Mouse (Mus musculus) hindbrain, embryonic 10.5 days (tissue): ENCODE measurements around the gene Klhdc10. TPM values are rescaled to one million over a fixed set of nuclear protein-coding genes. Genes with fewer than 3 reads are reported as not detected.
"Not testable (repeated sequence)": the region's sequence is repeated elsewhere in the genome, so short reads cannot be mapped to it uniquely, and the experiment has no call there.

ENCODE experiments used
- DNase-seq: peaks from one replicate; pipeline ENCODE4 v3.0.0-alpha.2; 2017; ENCODE audit warnings: low spot score
- H3K27ac ChIP-seq: fragments of 300-500 bp; sonication (generic); 2 replicates; pipeline ENCODE4 v1.5.1; 2016; ENCODE audit warnings: mild to moderate bottlenecking, moderate library complexity
- H3K27me3 ChIP-seq: fragments of 300-500 bp; sonication (generic); 2 replicates; pipeline ENCODE4 v1.6.1; 2016; ENCODE audit warnings: mild to moderate bottlenecking; ENCODE audit not compliant: poor library complexity, insufficient read depth, severe bottlenecking
- H3K36me3 ChIP-seq: fragments of 300-500 bp; sonication (generic); 2 replicates; pipeline ENCODE4 v1.6.1; 2016; ENCODE audit warnings: mild to moderate bottlenecking, moderate library complexity
- H3K4me1 ChIP-seq: fragments of 300-500 bp; sonication (generic); replicated peaks from 2 replicates; pipeline ENCODE4 v1.6.1; 2016; ENCODE audit warnings: mild to moderate bottlenecking
- H3K4me3 ChIP-seq: fragments of 300-500 bp; sonication (generic); 2 replicates; pipeline ENCODE4 v1.5.1; 2016; ENCODE audit warnings: mild to moderate bottlenecking, moderate library complexity
- H3K9me3 ChIP-seq: fragments of 300-500 bp; sonication (generic); 2 replicates; pipeline ENCODE4 v1.6.1; 2016; ENCODE audit warnings: mild to moderate bottlenecking, moderate library complexity
- WGBS: fragments of 180-500 bp; shearing (Covaris S2); methylation state at CpG from one replicate; pipeline ENCODE4 v1.1.7; 2016; 5-methylcytosine and 5-hydroxymethylcytosine counted together
- polyA plus RNA-seq: library from polyadenylated mRNA; unstranded; fragments of >200 nt; fragmentation: Nextera tagmentation; extraction: Ambion mirVana; gene quantifications from 2 replicates; pipeline ENCODE4 v1.2.1, GENCODE M21; 2016

Gene Klhdc10
- polyA plus RNA-seq, 1 experiment from 2014 or later = 29.2 TPM

- no peaks in the 10 kb centered on the region for H3K9me3 ChIP-seq
- H3K27ac ChIP-seq = no peak overlapping the region
- no peaks in the 10 kb centered on the region for H3K27me3 ChIP-seq
- no peak for DNase-seq
- H3K36me3 ChIP-seq = peaks cover 97% of the 10 kb centered on the region
- WGBS = 86% methylated on average over 16 of the region's 16 CpGs
- no peaks in the 10 kb centered on the region for H3K4me1 ChIP-seq
- no peak overlapping the region for H3K4me3 ChIP-seq
Observed at GRCm38 (mm10) chr6:30374731-30375510, 26.7 kb upstream of the Klhdc10 start.

DNA sequence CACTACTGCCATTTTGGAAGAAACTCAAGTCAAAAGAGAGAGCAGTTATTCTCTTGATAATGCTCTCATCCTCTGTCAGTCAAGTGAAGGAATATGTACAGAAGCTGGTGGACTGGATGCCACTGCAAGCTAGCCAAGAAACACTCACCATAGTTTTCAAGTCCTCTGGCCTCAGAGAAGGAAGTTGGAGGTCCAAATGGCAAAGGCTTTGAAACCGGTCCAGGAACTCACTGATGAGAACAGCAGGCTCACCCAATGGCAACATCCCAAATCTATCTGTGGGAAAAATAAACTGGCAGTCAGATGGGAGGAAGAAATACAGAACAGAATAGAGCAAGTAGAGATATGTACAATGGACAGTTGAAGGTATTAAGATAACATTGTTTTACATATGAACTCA is 25.9 kb upstream of the Klhdc10 start:
- Histone ChIP-seq H3K9me3 (no peaks in the 10 kb centered on the region), H3K4me1 (no peaks in the 10 kb centered on the region), H3K4me3 (no peak overlapping the region), H3K27ac (no peak overlapping the region), H3K27me3 (no peaks in the 10 kb centered on the region), H3K36me3 (peaks cover 97% of the 10 kb centered on the region)
- DNase-seq = no peak
- WGBS = 94% methylated on average over 1 of the region's 1 CpGs

- H3K27me3 ChIP-seq = no peaks in the 10 kb centered on the region
- DNase-seq = peak; percentile 23
- 75% methylated on average over 3 of the region's 3 CpGs for WGBS
Observed at GRCm38 (mm10) chr6:30381116-30381515, 20.6 kb upstream of the Klhdc10 start.

DNA sequence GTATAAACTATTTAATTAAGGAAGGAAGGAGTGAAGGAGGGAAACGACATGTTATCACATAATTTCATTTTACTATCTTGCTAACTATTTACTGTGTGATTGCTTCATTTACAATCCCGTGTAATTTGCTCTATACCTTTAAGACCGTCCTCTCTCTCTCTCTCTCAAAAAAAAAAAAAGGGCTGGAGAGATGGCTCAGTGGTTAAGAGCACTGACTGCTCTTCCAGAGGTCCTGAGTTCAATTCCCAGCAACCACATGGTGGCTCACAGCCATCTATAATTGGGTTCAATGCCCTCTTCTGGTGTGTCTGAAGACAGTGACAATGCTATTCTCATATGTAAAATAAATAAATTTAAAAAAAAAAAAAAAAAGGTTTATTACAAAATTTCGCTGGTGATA is 11.4 kb upstream of the Klhdc10 start:
- H3K27me3 ChIP-seq, DNase-seq, H3K4me1 ChIP-seq, H3K9me3 ChIP-seq: not testable (repeated sequence)
- Histone ChIP-seq H3K4me3 (peak overlapping the region; percentile 69), H3K36me3 (peaks cover 24% of the 10 kb centered on the region), H3K27ac (peak overlapping the region; percentile 89)
- 30% methylated on average over 4 of the region's 4 CpGs for WGBS

More at GRCm38 (mm10) chr6:30381116-30381515, 20.6 kb upstream of the Klhdc10 start:
- no peaks in the 10 kb centered on the region for H3K4me1 ChIP-seq
- H3K27ac ChIP-seq = no peak overlapping the region
- no peak overlapping the region for H3K4me3 ChIP-seq
- no peaks in the 10 kb centered on the region for H3K9me3 ChIP-seq
- H3K36me3 ChIP-seq = peaks cover 94% of the 10 kb centered on the region

GRCm38 (mm10) chr6:30390714-30391697 is 10.7 kb upstream of the Klhdc10 start, which contains the start of gene Zc3hc1:
Gene Zc3hc1 (minus strand): TSS chr6:30391028.
- 19% methylated on average over 33 of the region's 33 CpGs for WGBS
- 0 out of 2 replicates have a peak, but pooled peaks cover 5% of the 10 kb centered on the region for H3K4me1 ChIP-seq
- peak; percentile 79 for DNase-seq
- no peaks in the 10 kb centered on the region for H3K9me3 ChIP-seq
- H3K36me3 ChIP-seq = peaks cover 17% of the 10 kb centered on the region
- H3K4me3 ChIP-seq = peak within 1 kb of the TSS; percentile 69
- H3K27me3 ChIP-seq = no peaks in the 10 kb centered on the region
- H3K27ac ChIP-seq = peak within 1 kb of the TSS; percentile 89

DNA sequence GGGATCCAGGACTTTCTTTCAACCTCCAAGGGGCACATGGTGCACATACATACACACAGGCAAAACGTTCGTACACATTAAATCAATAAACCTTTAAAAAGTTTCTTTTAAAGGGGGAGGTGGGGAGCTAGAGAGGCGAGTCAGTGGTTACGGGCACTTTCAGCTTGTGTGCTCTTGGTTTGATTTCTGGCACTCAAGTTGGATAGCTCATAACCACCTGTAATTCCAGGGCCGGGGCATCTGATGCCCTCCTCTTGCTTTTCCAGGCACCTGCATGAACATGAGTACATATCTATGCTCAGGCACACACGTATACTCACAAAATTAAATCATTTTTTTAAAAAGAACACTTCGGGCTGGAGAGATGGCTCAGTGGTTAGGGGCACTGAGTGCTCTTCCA is 9.7 kb upstream of the Klhdc10 start:
- Histone ChIP-seq H3K4me3 (no peak overlapping the region), H3K4me1 (0 out of 2 replicates have a peak, but pooled peaks cover 5% of the 10 kb centered on the region), H3K9me3 (no peaks in the 10 kb centered on the region), H3K27me3 (no peaks in the 10 kb centered on the region), H3K27ac (no peak overlapping the region), H3K36me3 (0 out of 2 replicates have a peak, but pooled peaks cover 7% of the 10 kb centered on the region)
- no peak for DNase-seq
- 87% methylated on average over 7 of the region's 7 CpGs for WGBS

DNA sequence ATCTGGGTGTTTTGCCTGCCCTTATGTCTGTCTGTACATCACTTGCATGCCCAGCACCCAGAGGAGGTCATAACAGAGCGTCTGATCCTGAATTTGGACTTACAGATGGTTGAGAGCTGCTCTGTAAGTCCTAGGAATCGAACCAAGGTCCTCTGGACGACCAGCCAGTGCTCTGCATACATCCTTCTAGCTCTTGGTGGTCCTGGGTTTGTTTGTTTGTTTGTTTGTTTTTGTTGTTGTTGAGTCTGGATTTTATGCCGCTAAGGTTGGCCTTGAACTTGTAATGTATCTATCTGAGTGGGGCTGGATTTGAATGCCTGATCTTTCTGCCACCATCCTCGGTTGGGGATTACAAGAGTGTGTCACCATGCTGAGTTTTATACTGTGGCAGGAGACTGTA is 1.5 kb upstream of the Klhdc10 start:
- Histone ChIP-seq H3K27me3 (no peaks in the 10 kb centered on the region), H3K9me3 (no peaks in the 10 kb centered on the region), H3K27ac (peak overlapping the region; percentile 94), H3K4me1 (peaks cover 27% of the 10 kb centered on the region), H3K36me3 (no peaks in the 10 kb centered on the region), H3K4me3 (no peak overlapping the region)
- DNase-seq = no peak
- 85% methylated on average over 5 of the region's 5 CpGs for WGBS

GRCm38 (mm10) chr6:30400716-30401115 is 952 bp upstream of the Klhdc10 start:
- Histone ChIP-seq H3K4me1 (peaks cover 27% of the 10 kb centered on the region), H3K36me3 (no peaks in the 10 kb centered on the region), H3K27ac (peak overlapping the region; percentile 94), H3K4me3 (peak overlapping the region; percentile 73), H3K9me3 (no peaks in the 10 kb centered on the region), H3K27me3 (no peaks in the 10 kb centered on the region)
- DNase-seq = no peak
- 11% methylated on average over 7 of the region's 7 CpGs for WGBS

GRCm38 (mm10) chr6:30402091-30402491 is 423 bp downstream of the Klhdc10 start:
- no peaks in the 10 kb centered on the region for H3K9me3 ChIP-seq
- peaks cover 7% of the 10 kb centered on the region; the same call in 1 of the 2 replicates for H3K36me3 ChIP-seq
- no peak for DNase-seq
- H3K4me3 ChIP-seq = peak overlapping the region; percentile 73
- H3K4me1 ChIP-seq = peaks cover 27% of the 10 kb centered on the region
- H3K27ac ChIP-seq = peak overlapping the region; percentile 94
- H3K27me3 ChIP-seq = no peaks in the 10 kb centered on the region
- WGBS = under 1% methylated on average over 29 of the region's 29 CpGs

DNA sequence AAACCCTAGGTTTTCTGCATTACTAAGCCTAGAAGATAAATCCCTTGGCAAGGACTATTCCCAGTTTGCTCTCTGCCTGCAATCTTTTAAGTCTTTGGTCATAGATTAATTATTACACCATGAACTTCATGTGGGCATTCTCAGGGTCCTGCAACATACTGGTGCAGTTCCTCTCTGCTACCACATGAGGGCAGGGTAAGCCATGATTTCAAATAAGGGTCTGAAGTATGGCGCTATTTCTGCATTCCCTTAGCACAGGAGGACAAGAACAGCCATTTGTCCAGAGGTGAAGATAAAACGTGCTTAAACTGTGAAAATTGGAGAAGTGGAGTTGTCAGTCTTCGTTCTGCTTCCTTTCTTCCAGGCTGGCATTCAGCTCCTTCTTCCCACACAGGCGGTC is 1.8 kb downstream of the Klhdc10 start:
- H3K27ac ChIP-seq = peak overlapping the region; percentile 77

GRCm38 (mm10) chr6:30404671-30405070 is 3.0 kb downstream of the Klhdc10 start:
- Histone ChIP-seq H3K27ac (no peak overlapping the region), H3K4me1 (peaks cover 27% of the 10 kb centered on the region), H3K9me3 (no peaks in the 10 kb centered on the region), H3K27me3 (no peaks in the 10 kb centered on the region), H3K36me3 (peaks cover 16% of the 10 kb centered on the region), H3K4me3 (no peak overlapping the region)
- 79% methylated on average over 5 of the region's 5 CpGs for WGBS
- no peak for DNase-seq

More for the DNA sequence above, 1.8 kb downstream of the Klhdc10 start:
- Histone ChIP-seq H3K27me3 (no peaks in the 10 kb centered on the region), H3K4me3 (peak overlapping the region; percentile 73), H3K9me3 (no peaks in the 10 kb centered on the region), H3K36me3 (peaks cover 16% of the 10 kb centered on the region), H3K4me1 (peaks cover 27% of the 10 kb centered on the region)
- peak; percentile 70 for DNase-seq
- 22% methylated on average over 4 of the region's 4 CpGs for WGBS

DNA sequence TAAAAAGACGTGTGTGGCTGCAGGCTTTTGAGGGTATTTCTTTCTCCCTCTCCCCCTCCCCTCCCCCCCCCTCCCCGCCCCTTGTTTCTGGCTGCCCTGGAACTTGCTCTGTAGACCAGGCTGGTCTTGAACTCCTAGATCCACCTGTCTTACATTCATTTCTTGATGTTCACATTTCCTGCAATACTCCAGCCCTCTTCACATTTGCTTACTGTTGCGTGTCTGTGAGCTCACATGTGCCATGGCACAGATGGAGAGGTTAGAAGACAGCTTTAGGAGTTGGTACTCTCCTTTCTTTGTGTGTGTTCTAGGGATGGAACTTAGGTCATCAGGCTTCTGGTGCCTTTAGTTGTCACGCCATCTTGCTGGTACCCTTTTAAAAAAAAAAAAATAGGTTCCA is 6.6 kb downstream of the Klhdc10 start:
- Histone ChIP-seq H3K9me3 (no peaks in the 10 kb centered on the region), H3K27ac (no peak overlapping the region), H3K4me3 (no peak overlapping the region), H3K4me1 (peaks cover 11% of the 10 kb centered on the region), H3K36me3 (peaks cover 22% of the 10 kb centered on the region), H3K27me3 (no peaks in the 10 kb centered on the region)
- no peak for DNase-seq
- 89% methylated on average over 4 of the region's 4 CpGs for WGBS
